Mouse (Mus musculus): ENCODE data around the gene Syt12. TPM values are rescaled to one million over a fixed set of nuclear protein-coding genes. Genes with fewer than 3 reads are reported as not detected.

The Syt12 gene
- polyA plus RNA-seq, 1 experiment = not detected

DNA sequence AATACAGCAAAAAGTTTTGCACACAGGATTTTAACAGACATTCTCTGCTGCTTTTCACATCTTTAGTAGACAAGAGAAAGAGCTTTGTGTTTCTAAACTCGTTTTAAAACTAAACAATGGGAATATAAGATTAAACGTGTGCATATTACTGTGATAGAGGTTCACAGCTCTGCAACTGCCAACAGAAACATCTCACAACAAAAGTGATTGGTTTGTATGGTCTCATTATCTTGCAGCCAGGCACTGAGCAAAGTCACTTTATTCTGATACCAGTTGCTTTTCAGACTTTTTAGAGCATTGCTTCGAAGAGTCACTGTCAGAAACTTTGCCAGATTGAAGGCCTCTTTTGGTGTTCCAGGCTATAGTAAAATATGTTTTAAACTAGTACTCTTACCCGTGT, 78.3 kb downstream of the Syt12 start:
- H3K9me3 ChIP-seq (replicated peaks; ENCODE audit: control insufficient read depth, insufficient read depth, low read length, poor library complexity, severe bottlenecking) = no peaks in the 10 kb centered on the region
- H3K36me3 ChIP-seq (ENCODE audit: control insufficient read depth, insufficient read depth, low read length, poor library complexity, severe bottlenecking) = no peaks in the 10 kb centered on the region
- H3K9ac ChIP-seq (ENCODE audit: low read depth, poor library complexity, severe bottlenecking) = no peak overlapping the region
- no peaks in the 10 kb centered on the region for H3K4me1 ChIP-seq (ENCODE audit: control insufficient read depth, insufficient read depth, low read length)
- no peak overlapping the region for H3K4me3 ChIP-seq (ENCODE audit: low read depth, low read length)
- no peaks in the 10 kb centered on the region; the same call in 1 of the 2 replicates for H3K27me3 ChIP-seq (ENCODE audit: control insufficient read depth, insufficient read depth, low read length, poor library complexity, severe bottlenecking)
- TF ChIP-seq POLR2A (IDR thresholded peaks at IDR 0.05; ENCODE audit: insufficient read depth, low read length) (no peak), EP300 (IDR thresholded peaks at IDR 0.05; ENCODE audit: insufficient read depth, low read depth, low read length) (no peak), CTCF (IDR thresholded peaks at IDR 0.05; ENCODE audit: low read depth, low read length) (no peak)
- no peak overlapping the region for H3K27ac ChIP-seq (ENCODE audit: insufficient read depth, low read length)

- Histone ChIP-seq H3K9ac (ENCODE audit: low read depth, poor library complexity, severe bottlenecking) (peak overlapping the region; percentile 99), H3K36me3 (ENCODE audit: control insufficient read depth, insufficient read depth, low read length, poor library complexity, severe bottlenecking) (no peaks in the 10 kb centered on the region; the same call in 1 of the 2 replicates), H3K27me3 (ENCODE audit: control insufficient read depth, insufficient read depth, low read length, poor library complexity, severe bottlenecking) (no peaks in the 10 kb centered on the region; the same call in 1 of the 2 replicates), H3K27ac (ENCODE audit: insufficient read depth, low read length) (no peak overlapping the region), H3K4me1 (ENCODE audit: control insufficient read depth, insufficient read depth, low read length) (no peaks in the 10 kb centered on the region), H3K9me3 (replicated peaks; ENCODE audit: control insufficient read depth, insufficient read depth, low read length, poor library complexity, severe bottlenecking) (no peaks in the 10 kb centered on the region), H3K4me3 (ENCODE audit: low read depth, low read length) (peak overlapping the region; percentile 73)
- no peak for TF ChIP-seq CTCF (IDR thresholded peaks at IDR 0.05; ENCODE audit: low read depth, low read length)
- no peak for TF ChIP-seq EP300 (IDR thresholded peaks at IDR 0.05; ENCODE audit: insufficient read depth, low read depth, low read length)
- TF ChIP-seq POLR2A (IDR thresholded peaks at IDR 0.05; ENCODE audit: insufficient read depth, low read length) = no peak
Measured at GRCm38 (mm10) chr19:4398630-4398948, 78.7 kb downstream of the Syt12 start.

DNA sequence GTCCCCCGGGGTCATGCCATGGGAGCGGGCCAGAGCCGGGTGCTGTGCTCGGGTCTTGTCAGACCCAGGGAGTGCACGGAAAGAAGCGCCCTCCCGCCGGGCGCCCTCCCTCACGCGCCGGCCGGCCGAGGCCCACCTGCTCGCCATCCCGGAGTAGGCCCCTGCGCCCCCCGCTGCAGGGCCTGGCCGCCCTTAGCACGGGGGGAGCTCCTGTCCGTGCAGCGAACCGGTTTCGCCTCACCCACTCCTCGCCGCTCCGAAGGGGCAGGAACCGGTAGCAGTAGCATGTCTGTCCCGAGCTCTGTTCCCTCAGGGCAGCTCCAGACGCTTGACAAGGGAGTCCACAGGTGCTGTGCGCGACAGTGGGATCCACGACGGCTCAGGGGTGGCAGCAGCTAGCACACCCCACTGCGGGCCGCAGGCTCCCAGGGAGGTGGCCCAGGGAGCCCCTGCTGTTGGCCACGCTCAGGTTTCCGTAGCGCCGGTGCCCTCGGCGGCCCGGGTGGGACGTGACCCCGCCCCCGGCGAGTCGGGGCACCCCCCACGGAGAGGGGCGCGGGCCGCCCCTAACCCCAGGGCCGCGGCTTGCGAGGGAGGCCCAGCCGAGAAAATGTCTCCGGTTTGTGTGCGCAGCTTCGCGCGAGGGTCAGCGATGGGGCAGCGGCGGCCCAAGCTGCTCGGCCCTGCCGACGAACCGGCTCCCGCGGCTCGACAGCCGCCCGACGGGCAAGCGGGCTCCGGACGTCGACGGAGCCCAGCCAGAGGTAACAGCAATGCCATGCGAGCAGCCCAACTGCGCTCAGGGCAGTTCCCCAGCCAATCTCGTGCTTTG, 79.2 kb downstream of the Syt12 start, which contains the start of gene Kdm2a:
Kdm2a (minus strand) TSS at position 488 of the 832 bp plus-strand sequence.
- Histone ChIP-seq H3K4me3 (ENCODE audit: low read depth, low read length) (peak within 1 kb of the TSS; percentile 73), H3K9ac (ENCODE audit: low read depth, poor library complexity, severe bottlenecking) (peak within 1 kb of the TSS; percentile 99), H3K27ac (ENCODE audit: insufficient read depth, low read length) (peak within 1 kb of the TSS; percentile 22; the same call in 1 of the 2 replicates), H3K9me3 (replicated peaks; ENCODE audit: control insufficient read depth, insufficient read depth, low read length, poor library complexity, severe bottlenecking) (no peaks in the 10 kb centered on the region), H3K4me1 (ENCODE audit: control insufficient read depth, insufficient read depth, low read length) (no peaks in the 10 kb centered on the region), H3K27me3 (ENCODE audit: control insufficient read depth, insufficient read depth, low read length, poor library complexity, severe bottlenecking) (no peaks in the 10 kb centered on the region; the same call in 1 of the 2 replicates), H3K36me3 (ENCODE audit: control insufficient read depth, insufficient read depth, low read length, poor library complexity, severe bottlenecking) (no peaks in the 10 kb centered on the region; the same call in 1 of the 2 replicates)
- TF ChIP-seq CTCF (IDR thresholded peaks at IDR 0.05; ENCODE audit: low read depth, low read length) (no peak), POLR2A (IDR thresholded peaks at IDR 0.05; ENCODE audit: insufficient read depth, low read length) (no peak)

GRCm38 (mm10) chr19:4396998-4397797, 80.0 kb downstream of the Syt12 start:
- Histone ChIP-seq H3K4me3 (ENCODE audit: low read depth, low read length) (peak overlapping the region; percentile 73), H3K27me3 (ENCODE audit: control insufficient read depth, insufficient read depth, low read length, poor library complexity, severe bottlenecking) (no peaks in the 10 kb centered on the region; the same call in 1 of the 2 replicates), H3K36me3 (ENCODE audit: control insufficient read depth, insufficient read depth, low read length, poor library complexity, severe bottlenecking) (no peaks in the 10 kb centered on the region; the same call in none of the 2 replicates), H3K27ac (ENCODE audit: insufficient read depth, low read length) (peak overlapping the region; percentile 22; the same call in 1 of the 2 replicates), H3K9me3 (replicated peaks; ENCODE audit: control insufficient read depth, insufficient read depth, low read length, poor library complexity, severe bottlenecking) (no peaks in the 10 kb centered on the region), H3K9ac (ENCODE audit: low read depth, poor library complexity, severe bottlenecking) (peak overlapping the region; percentile 99), H3K4me1 (ENCODE audit: control insufficient read depth, insufficient read depth, low read length) (no peaks in the 10 kb centered on the region)
- TF ChIP-seq CTCF (IDR thresholded peaks at IDR 0.05; ENCODE audit: low read depth, low read length) (no peak), POLR2A (IDR thresholded peaks at IDR 0.05; ENCODE audit: insufficient read depth, low read length) (peak; percentile 36), EP300 (IDR thresholded peaks at IDR 0.05; ENCODE audit: insufficient read depth, low read depth, low read length) (peak; percentile 67; the same call in 1 of the 2 replicates)

DNA sequence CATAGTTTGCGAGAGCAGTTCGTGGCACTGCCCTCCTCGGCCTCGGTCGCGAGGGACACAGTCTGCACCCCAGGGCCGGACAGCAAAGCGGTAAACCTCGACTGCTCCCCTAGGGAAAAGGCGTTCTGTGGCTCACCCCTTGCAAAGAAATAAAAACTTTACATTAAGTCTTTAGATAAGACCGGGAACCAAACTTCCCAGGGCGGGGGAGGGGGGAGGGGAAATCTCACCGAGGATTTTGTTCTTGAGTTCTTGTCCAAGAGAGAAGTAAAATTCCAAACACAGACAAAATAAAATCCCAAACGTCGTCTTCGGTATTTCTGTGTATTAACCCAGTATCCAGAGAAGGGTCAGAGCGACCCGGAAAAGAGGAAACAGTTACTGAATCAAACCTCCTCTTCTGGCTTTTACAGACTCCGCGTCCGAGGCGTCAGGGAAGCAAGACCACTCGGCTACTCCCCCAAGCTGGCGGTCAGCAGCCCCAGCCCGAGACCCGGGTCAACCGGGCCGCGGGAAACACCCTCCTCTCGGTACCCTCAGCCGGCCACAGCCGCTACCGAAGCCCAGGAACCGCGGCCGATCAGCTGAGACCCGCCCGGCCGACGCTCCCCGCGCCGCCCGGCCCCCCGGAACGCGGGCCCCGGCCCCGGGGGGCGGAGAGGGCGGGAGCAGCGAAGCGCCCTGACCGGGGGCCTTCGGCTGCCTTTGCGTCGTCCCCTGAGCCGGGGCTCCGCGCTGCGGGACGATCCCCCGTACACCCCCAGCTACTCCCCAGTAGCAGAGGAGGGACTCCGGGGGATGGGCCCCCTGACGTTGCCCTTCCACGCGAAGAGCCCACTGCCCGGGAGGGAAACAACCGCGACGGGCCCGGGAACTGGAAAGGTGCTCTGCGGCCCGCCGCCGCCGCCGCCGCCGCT, 80.9 kb downstream of the Syt12 start:
- Histone ChIP-seq H3K36me3 (ENCODE audit: control insufficient read depth, insufficient read depth, low read length, poor library complexity, severe bottlenecking) (no peaks in the 10 kb centered on the region; the same call in none of the 2 replicates), H3K4me1 (ENCODE audit: control insufficient read depth, insufficient read depth, low read length) (no peaks in the 10 kb centered on the region), H3K4me3 (ENCODE audit: low read depth, low read length) (peak overlapping the region; percentile 73), H3K27ac (ENCODE audit: insufficient read depth, low read length) (0 out of 2 replicates have a peak overlapping the region, but pooled peaks have one; percentile 23), H3K27me3 (ENCODE audit: control insufficient read depth, insufficient read depth, low read length, poor library complexity, severe bottlenecking) (no peaks in the 10 kb centered on the region; the same call in 1 of the 2 replicates), H3K9ac (ENCODE audit: low read depth, poor library complexity, severe bottlenecking) (peak overlapping the region; percentile 99), H3K9me3 (replicated peaks; ENCODE audit: control insufficient read depth, insufficient read depth, low read length, poor library complexity, severe bottlenecking) (no peaks in the 10 kb centered on the region)
- TF ChIP-seq POLR2A (IDR thresholded peaks at IDR 0.05; ENCODE audit: insufficient read depth, low read length) (no peak), EP300 (IDR thresholded peaks at IDR 0.05; ENCODE audit: insufficient read depth, low read depth, low read length) (no peak), CTCF (IDR thresholded peaks at IDR 0.05; ENCODE audit: low read depth, low read length) (no peak)

Other genes starting within 250 kb of the Syt12 start
- gene Pold4, start 245.5 kb downstream of the Syt12 start, polyA plus RNA-seq (2011; ENCODE audit: insufficient read depth, insufficient read length, low read depth, missing spikeins) = 21.9 and 26.7 TPM in 2 replicates
- 8.5 and 9.2 TPM in 2 replicates for gene Ssh3, start 208.3 kb downstream of the Syt12 start, polyA plus RNA-seq (2011; ENCODE audit: insufficient read depth, insufficient read length, low read depth, missing spikeins)
- 4.9 and 6.5 TPM in 2 replicates for gene Ankrd13d, start 194.3 kb downstream of the Syt12 start, polyA plus RNA-seq (2011; ENCODE audit: insufficient read depth, insufficient read length, low read depth, missing spikeins)
- 40.2 and 46.4 TPM in 2 replicates for gene Grk2, start 171.2 kb downstream of the Syt12 start, polyA plus RNA-seq (2011; ENCODE audit: insufficient read depth, insufficient read length, low read depth, missing spikeins)
- gene Kdm2a, start 79.2 kb downstream of the Syt12 start, polyA plus RNA-seq (2011; ENCODE audit: insufficient read depth, insufficient read length, low read depth, missing spikeins) = 68.0 and 78.4 TPM in 2 replicates
- gene Rhod, start 38.0 kb downstream of the Syt12 start, polyA plus RNA-seq (2011; ENCODE audit: insufficient read depth, insufficient read length, low read depth, missing spikeins) = 12.4 and 16.9 TPM in 2 replicates
- gene 2010003K11Rik, start 21.1 kb upstream of the Syt12 start, polyA plus RNA-seq (2011; ENCODE audit: insufficient read depth, insufficient read length, low read depth, missing spikeins) = not detected in 2 replicates
- 7.9 TPM in 2 replicates for gene Pcx, start 33.0 kb upstream of the Syt12 start, polyA plus RNA-seq (2011; ENCODE audit: insufficient read depth, insufficient read length, low read depth, missing spikeins)
- 13.5 and 15.3 TPM in 2 replicates for gene Lrfn4, start 138.2 kb upstream of the Syt12 start, polyA plus RNA-seq (2011; ENCODE audit: insufficient read depth, insufficient read length, low read depth, missing spikeins)
- gene Rce1, start 148.2 kb upstream of the Syt12 start, polyA plus RNA-seq (2011; ENCODE audit: insufficient read depth, insufficient read length, low read depth, missing spikeins) = 32.7 and 34.4 TPM in 2 replicates
- gene Gm960, start 221.2 kb upstream of the Syt12 start, polyA plus RNA-seq (2011; ENCODE audit: insufficient read depth, insufficient read length, low read depth, missing spikeins) = 0.32 and 0.87 TPM in 2 replicates
- 13.5 and 13.7 TPM in 2 replicates for gene Sptbn2, start 233.7 kb upstream of the Syt12 start, polyA plus RNA-seq (2011; ENCODE audit: insufficient read depth, insufficient read length, low read depth, missing spikeins)